Mouse (Mus musculus): ENCODE data around the gene Cytip. TPM values are rescaled to one million over a fixed set of nuclear protein-coding genes. Genes with fewer than 3 reads are reported as not detected.

The Cytip gene
- total and polyA plus RNA-seq, 3 experiments = not detected

GRCm38 (mm10) chr2:58169173-58169572 is 26.2 kb downstream of the Cytip start:
- no peaks in the 10 kb centered on the region for H3K27me3 ChIP-seq (ENCODE audit: control insufficient read depth in 1 of 2, insufficient read depth in 2 of 2, low read length in 2 of 2)
- TF ChIP-seq BHLHE40 (IDR thresholded peaks at IDR 0.05; ENCODE audit: borderline replicate concordance, low read depth, low read length) (no peak), HCFC1 (IDR thresholded peaks at IDR 0.05; ENCODE audit: low read depth, low read length) (no peak), TBP (IDR thresholded peaks at IDR 0.05; ENCODE audit: low read depth, low read length) (no peak), NRF1 (IDR thresholded peaks at IDR 0.05; ENCODE audit: insufficient read depth, low read depth, low read length, poor library complexity, severe bottlenecking) (no peak), MYC (IDR thresholded peaks at IDR 0.05; ENCODE audit: low read depth, low read length) (no peak), JUND (IDR thresholded peaks at IDR 0.05; ENCODE audit: low read depth, low read length) (no peak), MAX (IDR thresholded peaks at IDR 0.05; ENCODE audit: low read length) (no peak), SMC3 (IDR thresholded peaks at IDR 0.05; ENCODE audit: low read depth, low read length) (no peak), MEF2A (IDR thresholded peaks at IDR 0.05; ENCODE audit: extremely low read depth, insufficient replicate concordance, low read depth, low read length, poor library complexity, severe bottlenecking) (no peak), USF2 (IDR thresholded peaks at IDR 0.05; ENCODE audit: borderline replicate concordance in 1 of 2, insufficient read depth in 1 of 2, low read depth in 1 of 2, low read length in 2 of 2) (no peak), MXI1 (IDR thresholded peaks at IDR 0.05; ENCODE audit: low read depth, low read length) (no peak), TAL1 (IDR thresholded peaks at IDR 0.05; ENCODE audit: low read length) (no peak), E2F4 (IDR thresholded peaks at IDR 0.05; ENCODE audit: borderline replicate concordance, low read depth, low read length) (no peak), GABPA (IDR thresholded peaks at IDR 0.05; ENCODE audit: low read depth, low read length) (no peak), USF1 (IDR thresholded peaks at IDR 0.05; ENCODE audit: low read depth, low read length) (no peak), POLR2A (IDR thresholded peaks at IDR 0.05; ENCODE audit: control insufficient read depth in 1 of 2, insufficient read depth in 1 of 2, low read depth in 1 of 2, low read length in 2 of 2, poor library complexity in 1 of 2) (no peak)
- H3K36me3 ChIP-seq (ENCODE audit: control insufficient read depth in 1 of 2, insufficient read depth in 2 of 2, low read length in 2 of 2) = no peaks in the 10 kb centered on the region
- H3K4me3 ChIP-seq (ENCODE audit: control insufficient read depth in 1 of 2, insufficient read depth in 1 of 2, low read depth in 2 of 2, low read length in 2 of 2) = no peak overlapping the region
- no peak overlapping the region for H3K27ac ChIP-seq (ENCODE audit: control insufficient read depth, low read depth, low read length)
- DNase-seq (ENCODE audit: low read depth, low spot score) = no peak
- H3K9ac ChIP-seq (ENCODE audit: control insufficient read depth, low read depth, low read length, poor library complexity, severe bottlenecking) = no peak overlapping the region
- H3K4me1 ChIP-seq (ENCODE audit: control insufficient read depth in 1 of 2, insufficient read depth in 2 of 2, low read length in 2 of 2) = no peaks in the 10 kb centered on the region
- H3K9me3 ChIP-seq (replicated peaks; ENCODE audit: insufficient read depth, low read length) = no peaks in the 10 kb centered on the region
- no peaks in the 10 kb centered on the region for H3K79me2 ChIP-seq (ENCODE audit: control insufficient read depth, insufficient read depth, low read length, poor library complexity)

- Histone ChIP-seq H3K4me1 (ENCODE audit: control insufficient read depth in 1 of 2, insufficient read depth in 2 of 2, low read length in 2 of 2) (no peaks in the 10 kb centered on the region), H3K9me3 (replicated peaks; ENCODE audit: insufficient read depth, low read length) (no peaks in the 10 kb centered on the region), H3K27me3 (ENCODE audit: control insufficient read depth in 1 of 2, insufficient read depth in 2 of 2, low read length in 2 of 2) (no peaks in the 10 kb centered on the region), H3K79me2 (ENCODE audit: control insufficient read depth, insufficient read depth, low read length, poor library complexity) (no peaks in the 10 kb centered on the region), H3K4me3 (ENCODE audit: control insufficient read depth in 1 of 2, insufficient read depth in 1 of 2, low read depth in 2 of 2, low read length in 2 of 2) (no peak overlapping the region), H3K27ac (ENCODE audit: control insufficient read depth, low read depth, low read length) (no peak overlapping the region), H3K9ac (ENCODE audit: control insufficient read depth, low read depth, low read length, poor library complexity, severe bottlenecking) (no peak overlapping the region), H3K36me3 (ENCODE audit: control insufficient read depth in 1 of 2, insufficient read depth in 2 of 2, low read length in 2 of 2) (no peaks in the 10 kb centered on the region)
- no peak for TF ChIP-seq NRF1 (IDR thresholded peaks at IDR 0.05; ENCODE audit: insufficient read depth, low read depth, low read length, poor library complexity, severe bottlenecking)
- TF ChIP-seq UBTF (IDR thresholded peaks at IDR 0.05; ENCODE audit: borderline replicate concordance, insufficient read depth, low read depth, low read length) = no peak
- no peak for TF ChIP-seq POLR2AphosphoS2 (IDR thresholded peaks at IDR 0.05; ENCODE audit: low read length)
- TF ChIP-seq CTCF (IDR thresholded peaks at IDR 0.05 in 2 of 3, conservative IDR thresholded peaks at IDR 0.05 in 1 of 3; ENCODE audit: control insufficient read depth in 1 of 3, insufficient read depth in 1 of 3, low read depth in 2 of 3, low read length in 3 of 3, poor library complexity in 1 of 3, severe bottlenecking in 1 of 3) = no peak
- TF ChIP-seq ZMIZ1 (IDR thresholded peaks at IDR 0.05; ENCODE audit: low read depth, low read length) = no peak
- TF ChIP-seq MAZ (IDR thresholded peaks at IDR 0.05; ENCODE audit: low read depth, low read length) = no peak
- no peak for DNase-seq (ENCODE audit: low read depth, low spot score)
Observed at GRCm38 (mm10) chr2:58167654-58168053, 27.7 kb downstream of the Cytip start.
